Mouse (Mus musculus): ENCODE measurements around the gene 2610301B20Rik.
A peak's percentile ranks its signal among the peaks of the same experiment; 100 is the strongest.

Gene 2610301B20Rik

GRCm38 (mm10) chr4:10911909-10912478 is 37.7 kb downstream of the 2610301B20Rik start:
- DNase-seq = no peak

- DNase-seq = peak; percentile 58
Observed at GRCm38 (mm10) chr4:10912611-10913301, 38.5 kb downstream of the 2610301B20Rik start.

GRCm38 (mm10) chr4:10913409-10913808 is 39.1 kb downstream of the 2610301B20Rik start:
- DNase-seq = no peak

GRCm38 (mm10) chr4:10914766-10915165 is 40.5 kb downstream of the 2610301B20Rik start:
- DNase-seq = no peak

GRCm38 (mm10) chr4:10915271-10915670 is 41.0 kb downstream of the 2610301B20Rik start:
- no peak for DNase-seq

- DNase-seq = no peak
Observed at GRCm38 (mm10) chr4:10918402-10918801, 44.1 kb downstream of the 2610301B20Rik start.

GRCm38 (mm10) chr4:10919097-10919496 is 44.8 kb downstream of the 2610301B20Rik start:
- no peak for DNase-seq

GRCm38 (mm10) chr4:10919530-10919929 is 45.2 kb downstream of the 2610301B20Rik start:
- DNase-seq = no peak

GRCm38 (mm10) chr4:10919987-10920386 is 45.7 kb downstream of the 2610301B20Rik start:
- DNase-seq = no peak

- DNase-seq = no peak
Observed at GRCm38 (mm10) chr4:10920622-10921021, 46.3 kb downstream of the 2610301B20Rik start.

- peak; percentile 6 for DNase-seq
Observed at GRCm38 (mm10) chr4:10923180-10923579, 48.9 kb downstream of the 2610301B20Rik start.

- DNase-seq = no peak
Observed at GRCm38 (mm10) chr4:10924140-10924539, 49.8 kb downstream of the 2610301B20Rik start.

- no peak for DNase-seq
Observed at GRCm38 (mm10) chr4:10924541-10924940, 50.2 kb downstream of the 2610301B20Rik start.

- no peak for DNase-seq
Observed at GRCm38 (mm10) chr4:10926416-10926815, 52.1 kb downstream of the 2610301B20Rik start.

GRCm38 (mm10) chr4:10928158-10928557 is 53.9 kb downstream of the 2610301B20Rik start:
- no peak for DNase-seq

- DNase-seq = no peak
Observed at GRCm38 (mm10) chr4:10929726-10930125, 55.4 kb downstream of the 2610301B20Rik start.

GRCm38 (mm10) chr4:10931040-10931439 is 56.7 kb downstream of the 2610301B20Rik start:
- no peak for DNase-seq

- no peak for DNase-seq
Observed at GRCm38 (mm10) chr4:10932091-10932745, 57.9 kb downstream of the 2610301B20Rik start.

- no peak for DNase-seq
Observed at GRCm38 (mm10) chr4:10932782-10933181, 58.5 kb downstream of the 2610301B20Rik start.

- no peak for DNase-seq
Observed at GRCm38 (mm10) chr4:10936766-10937165, 62.5 kb downstream of the 2610301B20Rik start.
